ENCODE assay signal across 15 mouse cellular contexts in genomic region chr17:11161436-11161835, GRCm38 (mm10).
DNase-seq lines count a peak whose midpoint lies in the region; TF ChIP-seq lines count a peak whose summit lies in the region.
"Had no signal": no experiment of that assay in that cellular context is flagged by ENCODE, and none has a peak within 500 bp of the region (broad histone marks: within the 10 kb centered on the region; RNA-seq: fewer than 3 reads in every experiment).

No protein-coding gene starts in this region.

- TF ChIP-seq CTCF in brain, embryonic 14.5 days (IDR thresholded peaks at IDR 0.05; ENCODE audit: borderline replicate concordance, extremely low read depth, insufficient read depth, insufficient read length), result no peak

- intact Hi-C loops in left cerebral cortex, postnatal 4 days (cut with DNase I), result no loop called here

- peak; percentile 8 for DNase-seq in embryo, embryonic 10.5 days (ENCODE audit: low spot score)
- DNase-seq in embryo, embryonic 10 days (ENCODE audit: low spot score), result no peak
- DNase-seq in left cerebral cortex, postnatal 4 days, result peak; percentile 21
- DNase-seq in left cerebral cortex, adult 18-20 months (ENCODE audit: low spot score in 2 of 2), result no peak
- DNase-seq in brain, embryonic 14.5 days (ENCODE audit: low read depth), result peak; percentile 64
- DNase-seq in skeletal muscle tissue, adult 2 months (ENCODE audit: low read depth, low spot score), result peak; percentile 3
- no peak for DNase-seq in adrenal gland, postnatal 25 days
- DNase-seq: adrenal gland, adult 8-10 months; forebrain, postnatal 0 days; gastrocnemius, postnatal 25 days; heart, adult 18-20 months; heart, postnatal 10 days; kidney, adult 2 months; lung, postnatal 10 days; thymus, postnatal 14 days had no signal

- TF ChIP-seq POLR2A in brain, embryonic 14.5 days (IDR thresholded peaks at IDR 0.05; ENCODE audit: borderline replicate concordance, extremely low read depth, insufficient read depth, insufficient read length, poor library complexity, severe bottlenecking), result no peak

Comparison
In these comparisons a context has a peak if more than half of its experiments do, and no peak if none do; other contexts are left out.
1. DNase-seq: peak in embryo, embryonic 10.5 days (single experiment), left cerebral cortex, postnatal 4 days (single experiment), brain, embryonic 14.5 days (single experiment) and skeletal muscle tissue, adult 2 months (single experiment); none in embryo, embryonic 10 days (single experiment), left cerebral cortex, adult 18-20 months (0 of 2) and adrenal gland, postnatal 25 days (single experiment).